Mouse (Mus musculus): ENCODE measurements at regions not wholly inside any gene's neighbourhood (a gene's known extent, or its start where the extent isn't known, plus 50 kb on each side); places are given as distances from the start of the nearest gene placed in this dataset.
"Not testable (repeated sequence)": the region's sequence is repeated elsewhere in the genome, so short reads cannot be mapped to it uniquely, and the experiment has no call there.

- Histone ChIP-seq H3K27ac (ENCODE audit: low read depth, low read length) (no peak overlapping the region), H3K4me1 (ENCODE audit: control insufficient read depth, insufficient read depth, low read length) (no peaks in the 10 kb centered on the region), H3K4me3 (ENCODE audit: low read length) (no peak overlapping the region), H3K9me3 (ENCODE audit: control insufficient read depth, low read length) (no peaks in the 10 kb centered on the region), H3K36me3 (ENCODE audit: control insufficient read depth, insufficient read depth, low read length) (no peaks in the 10 kb centered on the region), H3K9ac (ENCODE audit: low read depth, low read length) (no peak overlapping the region), H3K27me3 (ENCODE audit: control insufficient read depth, insufficient read depth, low read length) (no peaks in the 10 kb centered on the region), H3K4me2 (replicated peaks; ENCODE audit: low read depth, low read length) (no peak overlapping the region)
- ATAC-seq (ENCODE audit: low FRiP score, low TSS enrichment), result peak; percentile 60; the same call in 1 of the 2 replicates
- 58% methylated on average over 3 of the region's 3 CpGs for WGBS
These were observed 339.4 kb downstream of the Tm4sf1 start for GRCm38 (mm10) chr3:56962248-56963013.

- no peak overlapping the region for H3K4me3 ChIP-seq (ENCODE audit: low read length)
- H3K27me3 ChIP-seq (ENCODE audit: control insufficient read depth, insufficient read depth, low read length), result no peaks in the 10 kb centered on the region
- no peak overlapping the region for H3K4me2 ChIP-seq (replicated peaks; ENCODE audit: low read depth, low read length)
- no peaks in the 10 kb centered on the region for H3K4me1 ChIP-seq (ENCODE audit: control insufficient read depth, insufficient read depth, low read length)
- no peaks in the 10 kb centered on the region for H3K36me3 ChIP-seq (ENCODE audit: control insufficient read depth, insufficient read depth, low read length)
- no peak overlapping the region for H3K27ac ChIP-seq (ENCODE audit: low read depth, low read length)
- no peak for ATAC-seq (ENCODE audit: low FRiP score, low TSS enrichment)
- H3K9ac ChIP-seq (ENCODE audit: low read depth, low read length), result no peak overlapping the region
- H3K9me3 ChIP-seq (ENCODE audit: control insufficient read depth, low read length), result no peaks in the 10 kb centered on the region
- WGBS, result 93% methylated on average over 2 of the region's 2 CpGs
These were observed 344.8 kb downstream of the Tm4sf1 start for GRCm38 (mm10) chr3:56956978-56957377.

- Histone ChIP-seq H3K9ac (ENCODE audit: low read depth, low read length) (no peak overlapping the region), H3K9me3 (ENCODE audit: control insufficient read depth, low read length) (no peaks in the 10 kb centered on the region), H3K27ac (ENCODE audit: low read depth, low read length) (no peak overlapping the region), H3K36me3 (ENCODE audit: control insufficient read depth, insufficient read depth, low read length) (no peaks in the 10 kb centered on the region), H3K4me1 (ENCODE audit: control insufficient read depth, insufficient read depth, low read length) (no peaks in the 10 kb centered on the region), H3K27me3 (ENCODE audit: control insufficient read depth, insufficient read depth, low read length) (no peaks in the 10 kb centered on the region), H3K4me2 (replicated peaks; ENCODE audit: low read depth, low read length) (no peak overlapping the region), H3K4me3 (ENCODE audit: low read length) (no peak overlapping the region)
- WGBS, result 58% methylated on average over 2 of the region's 2 CpGs
- ATAC-seq (ENCODE audit: low FRiP score, low TSS enrichment), result no peak
These were observed 346.0 kb downstream of the Tm4sf1 start for GRCm38 (mm10) chr3:56955799-56956121.

- Histone ChIP-seq H3K36me3 (ENCODE audit: control insufficient read depth, insufficient read depth, low read length) (no peaks in the 10 kb centered on the region), H3K9ac (ENCODE audit: low read depth, low read length) (no peak overlapping the region), H3K4me1 (ENCODE audit: control insufficient read depth, insufficient read depth, low read length) (no peaks in the 10 kb centered on the region), H3K27ac (ENCODE audit: low read depth, low read length) (peak overlapping the region; percentile 30; the same call in 1 of the 2 replicates), H3K4me3 (ENCODE audit: low read length) (no peak overlapping the region), H3K4me2 (replicated peaks; ENCODE audit: low read depth, low read length) (no peak overlapping the region), H3K27me3 (ENCODE audit: control insufficient read depth, insufficient read depth, low read length) (no peaks in the 10 kb centered on the region), H3K9me3 (ENCODE audit: control insufficient read depth, low read length) (no peaks in the 10 kb centered on the region)
- 59% methylated on average over 7 of the region's 7 CpGs for WGBS
- peak; percentile 66; the same call in 1 of the 2 replicates for ATAC-seq (ENCODE audit: low FRiP score, low TSS enrichment)
These were observed 346.5 kb downstream of the Tm4sf1 start for GRCm38 (mm10) chr3:56955098-56955798.

- H3K36me3 ChIP-seq (ENCODE audit: control insufficient read depth, insufficient read depth, low read length); H3K9me3 ChIP-seq (ENCODE audit: control insufficient read depth, low read length); H3K4me2 ChIP-seq (replicated peaks; ENCODE audit: low read depth, low read length); ATAC-seq (ENCODE audit: low FRiP score, low TSS enrichment); H3K4me1 ChIP-seq (ENCODE audit: control insufficient read depth, insufficient read depth, low read length); H3K27me3 ChIP-seq (ENCODE audit: control insufficient read depth, insufficient read depth, low read length); H3K9ac ChIP-seq (ENCODE audit: low read depth, low read length); H3K27ac ChIP-seq (ENCODE audit: low read depth, low read length); H3K4me3 ChIP-seq (ENCODE audit: low read length): not testable (repeated sequence)
- no CpG with 5 or more reads among the region's 1 CpGs for WGBS
These were observed 359.2 kb downstream of the Tm4sf1 start for GRCm38 (mm10) chr3:56942557-56942956.

- H3K4me2 ChIP-seq (replicated peaks; ENCODE audit: low read depth, low read length); H3K27me3 ChIP-seq (ENCODE audit: control insufficient read depth, insufficient read depth, low read length); H3K27ac ChIP-seq (ENCODE audit: low read depth, low read length); ATAC-seq (ENCODE audit: low FRiP score, low TSS enrichment); H3K4me3 ChIP-seq (ENCODE audit: low read length); H3K9me3 ChIP-seq (ENCODE audit: control insufficient read depth, low read length); H3K36me3 ChIP-seq (ENCODE audit: control insufficient read depth, insufficient read depth, low read length); H3K9ac ChIP-seq (ENCODE audit: low read depth, low read length); H3K4me1 ChIP-seq (ENCODE audit: control insufficient read depth, insufficient read depth, low read length): not testable (repeated sequence)
- WGBS, result 100% methylated on average over 1 of the region's 2 CpGs
These were observed 372.8 kb downstream of the Tm4sf1 start for GRCm38 (mm10) chr3:56928940-56929339.

GRCm38 (mm10) chr3:56898491-56898890 is 403.3 kb downstream of the Tm4sf1 start:
- Histone ChIP-seq H3K9ac (ENCODE audit: low read depth, low read length) (no peak overlapping the region), H3K4me1 (ENCODE audit: control insufficient read depth, insufficient read depth, low read length) (no peaks in the 10 kb centered on the region), H3K27me3 (ENCODE audit: control insufficient read depth, insufficient read depth, low read length) (no peaks in the 10 kb centered on the region), H3K36me3 (ENCODE audit: control insufficient read depth, insufficient read depth, low read length) (no peaks in the 10 kb centered on the region), H3K4me3 (ENCODE audit: low read length) (no peak overlapping the region), H3K4me2 (replicated peaks; ENCODE audit: low read depth, low read length) (no peak overlapping the region), H3K9me3 (ENCODE audit: control insufficient read depth, low read length) (no peaks in the 10 kb centered on the region), H3K27ac (ENCODE audit: low read depth, low read length) (no peak overlapping the region)
- WGBS, result 62% methylated on average over 2 of the region's 2 CpGs
- ATAC-seq (ENCODE audit: low FRiP score, low TSS enrichment), result no peak

GRCm38 (mm10) chr3:56877062-56877461 is 424.7 kb downstream of the Tm4sf1 start:
- H3K27ac ChIP-seq (ENCODE audit: low read depth, low read length), result no peak overlapping the region
- no peak overlapping the region for H3K4me3 ChIP-seq (ENCODE audit: low read length)
- no peaks in the 10 kb centered on the region for H3K36me3 ChIP-seq (ENCODE audit: control insufficient read depth, insufficient read depth, low read length)
- H3K9me3 ChIP-seq (ENCODE audit: control insufficient read depth, low read length), result no peaks in the 10 kb centered on the region
- no peak overlapping the region for H3K9ac ChIP-seq (ENCODE audit: low read depth, low read length)
- H3K4me2 ChIP-seq (replicated peaks; ENCODE audit: low read depth, low read length), result no peak overlapping the region
- 88% methylated on average over 4 of the region's 4 CpGs for WGBS
- no peak for ATAC-seq (ENCODE audit: low FRiP score, low TSS enrichment)
- no peaks in the 10 kb centered on the region for H3K27me3 ChIP-seq (ENCODE audit: control insufficient read depth, insufficient read depth, low read length)
- no peaks in the 10 kb centered on the region for H3K4me1 ChIP-seq (ENCODE audit: control insufficient read depth, insufficient read depth, low read length)

GRCm38 (mm10) chr3:56863591-56863990 is 438.2 kb downstream of the Tm4sf1 start:
- Histone ChIP-seq H3K4me2 (replicated peaks; ENCODE audit: low read depth, low read length) (no peak overlapping the region), H3K9ac (ENCODE audit: low read depth, low read length) (no peak overlapping the region), H3K9me3 (ENCODE audit: control insufficient read depth, low read length) (no peaks in the 10 kb centered on the region), H3K36me3 (ENCODE audit: control insufficient read depth, insufficient read depth, low read length) (no peaks in the 10 kb centered on the region), H3K27ac (ENCODE audit: low read depth, low read length) (no peak overlapping the region), H3K4me1 (ENCODE audit: control insufficient read depth, insufficient read depth, low read length) (no peaks in the 10 kb centered on the region), H3K27me3 (ENCODE audit: control insufficient read depth, insufficient read depth, low read length) (no peaks in the 10 kb centered on the region), H3K4me3 (ENCODE audit: low read length) (no peak overlapping the region)
- 75% methylated on average over 1 of the region's 1 CpGs for WGBS
- ATAC-seq (ENCODE audit: low FRiP score, low TSS enrichment), result no peak

Data from kidney, embryonic 14.5 days (tissue).